Mouse (Mus musculus) stomach, postnatal 0 days (tissue): ENCODE results near the gene Gm45208.

Source experiments
- CTCF ChIP-seq: IDR thresholded peaks from 2 replicates; pipeline ENCODE4 v1.5.1; 2016; ENCODE audit warnings: antibody characterized with exemption, low read depth, mild to moderate bottlenecking, moderate library complexity
- EP300 ChIP-seq: optimal IDR thresholded peaks from 2 replicates; pipeline ENCODE3; 2016; ENCODE audit warnings: antibody characterized with exemption

- TF ChIP-seq CTCF (no peak), EP300 (no peak)
Observed at GRCm38 (mm10) chrX:7763631-7764393, 41.8 kb downstream of the Gm45208 start.
